Mouse (Mus musculus) hindbrain, postnatal 0 days (tissue): ENCODE measurements around the gene Nat8f5. TPM values are rescaled to one million over a fixed set of nuclear protein-coding genes. Genes with fewer than 3 reads are reported as not detected.

Experiments
- ATAC-seq: fragments of 200-750 bp; cut with Nextera tagmentation; 2 replicates; pipeline ENCODE4 v1.8.0; 2017; ENCODE audit warnings: mild to moderate bottlenecking, moderate TSS enrichment, moderate library complexity
- DNase-seq: peaks from one replicate; pipeline ENCODE4 v3.0.0-alpha.2; 2015; ENCODE audit warnings: low spot score
- H3K27ac ChIP-seq: fragments of 300-500 bp; sonication (generic); 2 replicates; pipeline ENCODE4 v1.5.1; 2014; ENCODE audit warnings: mild to moderate bottlenecking
- H3K27me3 ChIP-seq: fragments of 300-500 bp; sonication (generic); 2 replicates; pipeline ENCODE4 v1.6.1; 2014; ENCODE audit warnings: low read length, mixed read lengths; ENCODE audit not compliant: insufficient read depth
- H3K36me3 ChIP-seq: fragments of 300-500 bp; sonication (generic); 2 replicates; pipeline ENCODE4 v1.6.1; 2014; ENCODE audit warnings: low read length, mixed read lengths; ENCODE audit not compliant: insufficient read depth
- H3K4me1 ChIP-seq: fragments of 300-500 bp; sonication (generic); 2 replicates; pipeline ENCODE4 v1.6.1; 2014; ENCODE audit warnings: antibody characterized with exemption, low read length, mixed read lengths; ENCODE audit not compliant: insufficient read depth
- H3K4me2 ChIP-seq: fragments of 300-500 bp; sonication (generic); 2 replicates; pipeline ENCODE4 v1.6.1; 2014; ENCODE audit warnings: low read depth, mild to moderate bottlenecking, low read length, moderate library complexity, mixed read lengths
- H3K4me3 ChIP-seq: fragments of 300-500 bp; sonication (generic); 2 replicates; pipeline ENCODE4 v1.5.1; 2014; ENCODE audit warnings: low read length
- H3K9ac ChIP-seq: fragments of 300-500 bp; sonication (generic); replicated peaks from 2 replicates; pipeline ENCODE4 v1.6.1; 2014; ENCODE audit warnings: mild to moderate bottlenecking, low read length, moderate library complexity, mixed read lengths
- H3K9me3 ChIP-seq: fragments of 300-500 bp; sonication (generic); 2 replicates; pipeline ENCODE4 v1.6.1; 2016; ENCODE audit warnings: low read length, mixed read lengths
- CTCF ChIP-seq: IDR thresholded peaks from 2 replicates; pipeline ENCODE4 v1.5.1; 2016; ENCODE audit warnings: antibody characterized with exemption, control low read depth, low read depth
- WGBS: fragments of 180-500 bp; shearing (Covaris S2); extraction: QIAGEN DNeasy Blood & Tissue Kit; methylation state at CpG from one replicate; pipeline ENCODE4 v1.1.7; 2014; 5-methylcytosine and 5-hydroxymethylcytosine counted together
- polyA plus RNA-seq: library from polyadenylated mRNA; unstranded; fragments of >200 nt; fragmentation: Nextera tagmentation; extraction: Ambion mirVana; gene quantifications from 2 replicates; pipeline ENCODE4 v1.2.1, GENCODE M21; 2015
- total RNA-seq: library from RNA; depleted of rRNA; stranded (reverse); fragments of >200 nt; gene quantifications from 2 replicates; pipeline ENCODE4 v1.2.3, GENCODE M21; 2014

The Nat8f5 gene
- total and polyA plus RNA-seq, 2 experiments from 2014 or later: 0.54 to 1.9 TPM

GRCm38 (mm10) chr6:85863840-85864239 is 43.1 kb upstream of the Nat8f5 start:
- no peak for DNase-seq
- Histone ChIP-seq H3K4me3 (no peak overlapping the region), H3K36me3 (no peaks in the 10 kb centered on the region), H3K4me1 (no peaks in the 10 kb centered on the region), H3K4me2 (no peak overlapping the region), H3K27ac (no peak overlapping the region), H3K9ac (no peak overlapping the region), H3K27me3 (no peaks in the 10 kb centered on the region), H3K9me3 (no peaks in the 10 kb centered on the region)
- no peak for ATAC-seq
- no peak for TF ChIP-seq CTCF
- WGBS: 86% methylated on average over 2 of the region's 2 CpGs

- no peak overlapping the region for H3K27ac ChIP-seq
- DNase-seq (no peak), ATAC-seq (no peak)
- no peak for TF ChIP-seq CTCF
- no peaks in the 10 kb centered on the region for H3K36me3 ChIP-seq
- H3K27me3 ChIP-seq: no peaks in the 10 kb centered on the region
- H3K9ac ChIP-seq: no peak overlapping the region
- no peaks in the 10 kb centered on the region for H3K9me3 ChIP-seq
- H3K4me3 ChIP-seq: no peak overlapping the region
- H3K4me1 ChIP-seq: no peaks in the 10 kb centered on the region
- WGBS: 79% methylated on average over 2 of the region's 2 CpGs
- no peak overlapping the region for H3K4me2 ChIP-seq
Measured at GRCm38 (mm10) chr6:85863136-85863535, 42.4 kb upstream of the Nat8f5 start.

- H3K4me3 ChIP-seq: no peak overlapping the region
- no peaks in the 10 kb centered on the region for H3K9me3 ChIP-seq
- H3K9ac ChIP-seq: no peak overlapping the region
- no peaks in the 10 kb centered on the region for H3K4me1 ChIP-seq
- ATAC-seq (no peak), DNase-seq (no peak)
- no peak overlapping the region for H3K4me2 ChIP-seq
- WGBS: 73% methylated on average over 3 of the region's 3 CpGs
- no peaks in the 10 kb centered on the region for H3K27me3 ChIP-seq
- H3K27ac ChIP-seq: no peak overlapping the region
- TF ChIP-seq CTCF: no peak
- H3K36me3 ChIP-seq: no peaks in the 10 kb centered on the region
Measured at GRCm38 (mm10) chr6:85862565-85862964, 41.8 kb upstream of the Nat8f5 start.

- ATAC-seq (no peak), DNase-seq (no peak)
- Histone ChIP-seq H3K27me3 (no peaks in the 10 kb centered on the region), H3K4me2 (no peak overlapping the region), H3K9me3 (no peaks in the 10 kb centered on the region), H3K4me1 (no peaks in the 10 kb centered on the region), H3K4me3 (no peak overlapping the region), H3K27ac (no peak overlapping the region), H3K36me3 (no peaks in the 10 kb centered on the region), H3K9ac (no peak overlapping the region)
- 71% methylated on average over 3 of the region's 3 CpGs for WGBS
- no peak for TF ChIP-seq CTCF
Measured at GRCm38 (mm10) chr6:85861247-85861646, 40.5 kb upstream of the Nat8f5 start.

GRCm38 (mm10) chr6:85856194-85856678 is 35.5 kb upstream of the Nat8f5 start:
- Histone ChIP-seq H3K27me3 (no peaks in the 10 kb centered on the region), H3K4me1 (no peaks in the 10 kb centered on the region), H3K4me3 (no peak overlapping the region), H3K27ac (peak overlapping the region; percentile 56; the same call in 1 of the 2 replicates), H3K9me3 (no peaks in the 10 kb centered on the region), H3K9ac (no peak overlapping the region), H3K4me2 (no peak overlapping the region), H3K36me3 (no peaks in the 10 kb centered on the region)
- ATAC-seq (peak; percentile 97), DNase-seq (peak; percentile 68)
- no peak for TF ChIP-seq CTCF
- WGBS: 43% methylated on average over 1 of the region's 1 CpGs

GRCm38 (mm10) chr6:85853481-85853880 is 32.7 kb upstream of the Nat8f5 start:
- H3K27me3 ChIP-seq: no peaks in the 10 kb centered on the region
- no peak overlapping the region for H3K27ac ChIP-seq
- no peak overlapping the region for H3K9ac ChIP-seq
- DNase-seq (no peak), ATAC-seq (no peak)
- H3K9me3 ChIP-seq: no peaks in the 10 kb centered on the region
- no peaks in the 10 kb centered on the region for H3K36me3 ChIP-seq
- 75% methylated on average over 3 of the region's 3 CpGs for WGBS
- H3K4me3 ChIP-seq: no peak overlapping the region
- H3K4me2 ChIP-seq: no peak overlapping the region
- TF ChIP-seq CTCF: no peak
- no peaks in the 10 kb centered on the region for H3K4me1 ChIP-seq

GRCm38 (mm10) chr6:85851062-85851773 is 30.4 kb upstream of the Nat8f5 start:
- Histone ChIP-seq H3K9me3 (no peaks in the 10 kb centered on the region), H3K27me3 (no peaks in the 10 kb centered on the region), H3K9ac (no peak overlapping the region), H3K36me3 (no peaks in the 10 kb centered on the region), H3K27ac (no peak overlapping the region), H3K4me3 (no peak overlapping the region), H3K4me1 (no peaks in the 10 kb centered on the region), H3K4me2 (no peak overlapping the region)
- DNase-seq (no peak), ATAC-seq (no peak)
- TF ChIP-seq CTCF: no peak
- WGBS: 83% methylated on average over 7 of the region's 7 CpGs
